Mouse (Mus musculus) kidney, postnatal 14 days (tissue): Measurements from ENCODE around the gene Dnttip2.
"Not testable (repeated sequence)": the region's sequence is repeated elsewhere in the genome, so short reads cannot be mapped to it uniquely, and the experiment has no call there.

Experiments
- DNase-seq: peaks from one replicate; pipeline ENCODE4 v3.0.0; 2022; ENCODE audit warnings: mixed read lengths

Gene Dnttip2

DNA sequence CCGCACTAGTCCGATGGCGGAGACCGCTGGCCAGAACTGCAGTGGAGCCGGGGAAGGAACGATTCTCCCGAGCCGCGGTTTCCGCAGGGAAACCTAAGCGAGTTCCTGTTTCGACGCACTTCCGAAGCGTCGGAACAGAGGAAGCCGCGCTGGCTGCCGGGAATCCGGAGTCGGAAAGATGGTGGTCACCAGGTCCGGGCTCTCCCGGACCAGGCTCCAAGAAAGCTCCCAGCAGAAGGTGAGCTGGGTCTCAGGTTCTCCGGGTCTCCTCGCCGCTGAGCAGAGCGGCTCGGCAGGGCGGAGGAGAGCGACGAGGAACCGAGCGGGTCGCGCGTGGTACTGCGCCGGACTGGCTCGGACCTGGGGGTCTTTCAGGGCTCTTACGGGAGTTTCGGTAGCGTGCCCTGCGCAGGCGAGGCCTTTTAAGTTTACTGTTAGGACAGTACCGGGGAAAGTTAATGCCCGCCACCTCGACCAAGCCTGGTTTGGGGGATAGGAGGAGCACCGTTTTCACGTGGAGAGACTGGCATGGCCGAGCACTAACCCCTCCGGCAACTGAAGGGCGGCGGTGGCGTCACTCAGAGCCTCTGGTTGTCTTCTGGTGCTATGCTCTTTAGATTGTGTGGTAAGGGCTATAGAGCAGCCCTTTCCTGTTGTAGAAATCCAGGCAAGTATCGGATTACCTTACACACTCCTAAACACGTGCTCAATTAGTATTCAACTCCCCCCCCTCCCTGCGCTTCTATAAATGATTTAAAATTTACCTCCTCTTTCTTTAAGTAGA is at the start of gene Dnttip2:
Dnttip2 (plus strand) TSS at position 148 of the 784 bp plus-strand sequence.
- DNase-seq, result peak; percentile 95

DNA sequence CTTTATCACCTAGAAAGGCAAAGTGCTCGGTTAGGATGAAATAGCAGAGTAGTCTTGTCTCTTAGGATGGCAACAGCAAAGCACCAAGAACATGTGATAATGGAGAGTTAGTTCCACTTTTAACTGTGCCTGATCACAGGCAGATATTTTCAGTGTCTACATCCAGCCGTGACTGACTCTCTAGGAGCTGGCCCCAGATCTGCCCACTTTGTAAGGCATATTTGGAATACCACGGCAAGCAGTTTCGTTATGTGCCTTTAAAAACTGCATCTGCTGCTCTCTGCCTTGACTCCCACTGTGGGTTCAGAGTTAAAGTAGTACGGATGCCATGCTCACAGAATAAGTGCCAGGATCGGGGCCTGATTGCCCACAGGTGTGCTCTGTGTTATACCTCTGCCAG is 47.2 kb upstream of the Dnttip2 start:
- not testable (repeated sequence) for DNase-seq

DNA sequence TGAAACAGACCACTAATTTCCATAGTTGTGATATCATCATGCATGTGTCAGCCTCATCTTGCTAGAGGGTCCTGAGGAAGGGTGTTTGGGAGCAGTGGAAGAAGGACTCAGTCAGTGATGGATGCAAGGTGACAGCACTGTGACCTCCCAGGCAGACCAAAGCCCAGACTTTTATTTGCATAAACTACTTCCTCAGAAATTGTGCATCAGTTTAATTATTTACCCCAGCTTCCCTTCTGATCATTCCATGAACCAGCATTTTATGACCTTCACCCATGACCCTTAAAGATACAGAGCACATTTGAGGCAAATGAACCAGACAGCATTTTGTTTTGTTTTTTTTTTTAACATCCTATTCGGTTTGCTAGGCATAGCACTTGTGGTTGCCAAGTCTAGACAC is 38.4 kb upstream of the Dnttip2 start:
- DNase-seq, result no peak

DNA sequence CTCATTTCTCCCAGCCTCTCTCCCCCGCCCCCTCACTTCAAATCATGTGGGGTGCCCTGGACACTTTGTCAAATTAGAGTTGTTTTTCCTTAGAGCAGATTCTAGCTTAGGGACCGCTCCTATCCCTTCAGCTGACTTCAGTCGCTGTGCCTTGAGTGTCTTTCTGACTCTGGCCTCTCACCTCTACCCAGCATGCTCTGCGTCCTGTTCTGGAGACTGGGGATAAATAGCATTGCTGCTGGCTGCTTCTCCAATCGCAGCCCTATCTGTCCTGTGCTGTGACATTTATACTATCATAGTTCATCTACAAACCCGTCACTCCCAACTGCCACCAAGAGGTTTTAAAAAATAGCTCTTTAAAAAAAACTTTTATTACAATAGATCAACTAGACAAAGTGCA is 31.3 kb upstream of the Dnttip2 start:
- no peak for DNase-seq

DNA sequence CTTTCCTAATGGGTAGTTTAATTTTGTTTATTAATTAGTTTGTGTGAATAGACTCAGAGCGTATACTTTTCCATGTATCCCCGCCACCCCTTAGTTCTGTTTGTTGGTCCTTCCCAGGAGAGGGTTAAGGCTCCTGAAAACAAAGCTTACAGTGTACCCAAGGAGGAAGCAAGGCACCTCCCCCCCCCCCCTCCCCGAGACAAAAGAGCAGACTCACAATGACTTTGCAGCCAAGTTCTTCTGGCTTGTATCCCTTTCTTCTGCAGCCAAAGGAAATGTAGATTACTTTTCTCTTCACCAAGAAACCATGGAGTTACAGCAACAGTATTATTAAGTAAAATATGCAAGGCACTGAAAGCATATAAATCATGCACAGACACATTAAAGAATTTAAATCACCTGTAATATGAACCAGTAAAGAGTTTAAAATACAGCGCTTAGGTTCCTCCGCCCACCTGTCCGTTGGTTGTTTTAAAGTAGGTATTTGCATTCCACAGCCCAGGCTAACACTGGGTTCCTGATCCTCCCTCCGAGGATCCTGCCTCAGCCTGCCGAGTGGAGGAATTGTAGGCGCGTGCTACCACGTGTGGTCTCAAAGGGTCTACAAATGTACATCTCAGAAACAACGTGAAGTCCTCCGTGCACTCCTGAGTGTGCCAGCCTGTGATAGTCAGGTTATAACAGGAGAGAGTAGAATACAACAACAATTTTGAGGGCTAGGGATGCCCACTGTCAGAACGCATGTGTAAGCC is 30.6 kb upstream of the Dnttip2 start:
- no peak for DNase-seq

DNA sequence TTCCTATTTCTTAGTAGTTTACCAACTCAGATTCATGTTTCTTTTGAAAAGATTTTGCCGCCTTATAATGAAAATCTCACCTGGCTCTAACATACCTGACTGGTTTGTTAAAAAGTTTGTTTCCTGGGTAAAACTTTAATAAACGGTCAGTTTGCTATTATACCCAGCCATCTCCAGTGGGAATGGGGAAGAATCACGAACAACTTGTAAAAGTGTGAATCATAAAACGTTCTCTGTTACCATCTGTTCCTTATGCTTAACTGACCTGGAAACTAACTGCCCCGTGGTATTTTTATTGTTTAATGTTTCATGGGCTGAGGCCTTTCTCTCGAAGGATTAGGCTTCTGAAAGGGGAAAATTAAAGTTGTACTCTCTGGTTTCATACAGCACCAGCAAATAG is 29.4 kb upstream of the Dnttip2 start:
- DNase-seq, result no peak

DNA sequence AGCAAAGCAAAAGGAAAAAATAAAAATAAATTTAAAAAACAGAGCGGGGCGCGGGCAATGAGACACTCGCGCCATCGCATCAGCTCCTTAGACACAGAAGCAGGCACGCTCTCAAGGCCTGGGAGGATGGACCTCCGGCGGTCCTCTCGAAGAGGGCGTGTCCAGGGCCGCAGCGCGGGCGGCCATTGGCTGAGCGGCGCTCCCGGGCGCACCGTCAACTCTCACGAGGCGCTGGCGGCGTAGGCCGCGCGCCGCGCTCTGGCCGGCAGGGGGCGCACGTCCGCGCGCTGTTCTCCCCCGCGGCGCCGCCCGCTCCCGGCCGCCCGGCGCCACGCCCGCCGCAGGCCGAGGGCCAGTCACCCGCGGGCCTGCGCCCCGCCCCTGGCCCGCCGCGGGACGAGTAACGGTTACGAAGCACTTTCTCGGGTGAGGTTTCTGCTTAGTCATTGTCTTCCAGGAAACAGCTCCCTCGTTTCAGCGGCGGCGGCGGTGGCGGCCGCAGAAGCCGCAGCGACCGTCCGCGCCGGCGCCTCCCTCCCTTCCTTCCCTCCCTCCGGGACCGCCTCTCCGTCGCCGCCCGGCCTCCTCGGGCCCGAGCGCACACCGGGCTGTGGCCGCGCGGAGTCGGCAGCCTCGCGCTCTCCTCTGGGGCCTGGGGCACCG is 28.8 kb upstream of the Dnttip2 start, which contains the start of gene Gclm:
Gclm (plus strand) TSS at position 343 of the 663 bp plus-strand sequence.
- DNase-seq, result peak; percentile 97

DNA sequence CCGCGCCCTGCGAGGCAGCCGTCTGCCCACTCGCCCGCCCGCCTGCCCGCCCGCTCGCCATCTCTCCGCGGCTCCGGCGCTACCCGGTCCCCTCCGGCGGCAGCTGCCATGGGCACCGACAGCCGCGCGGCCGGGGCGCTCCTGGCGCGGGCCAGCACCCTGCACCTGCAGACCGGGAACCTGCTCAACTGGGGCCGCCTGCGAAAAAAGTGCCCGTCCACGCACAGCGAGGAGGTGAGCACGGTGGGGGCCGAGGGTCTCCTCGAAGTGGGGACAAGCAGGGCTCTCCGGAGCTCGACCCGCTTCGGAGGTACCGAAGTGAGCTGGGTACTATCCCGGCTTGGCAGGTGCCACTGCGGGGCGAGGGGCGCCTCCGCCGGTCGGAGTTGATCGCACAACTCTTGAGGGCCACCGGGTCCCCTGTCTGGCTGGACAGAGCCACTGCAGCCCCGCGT is 28.3 kb upstream of the Dnttip2 start:
- peak; percentile 73 for DNase-seq

DNA sequence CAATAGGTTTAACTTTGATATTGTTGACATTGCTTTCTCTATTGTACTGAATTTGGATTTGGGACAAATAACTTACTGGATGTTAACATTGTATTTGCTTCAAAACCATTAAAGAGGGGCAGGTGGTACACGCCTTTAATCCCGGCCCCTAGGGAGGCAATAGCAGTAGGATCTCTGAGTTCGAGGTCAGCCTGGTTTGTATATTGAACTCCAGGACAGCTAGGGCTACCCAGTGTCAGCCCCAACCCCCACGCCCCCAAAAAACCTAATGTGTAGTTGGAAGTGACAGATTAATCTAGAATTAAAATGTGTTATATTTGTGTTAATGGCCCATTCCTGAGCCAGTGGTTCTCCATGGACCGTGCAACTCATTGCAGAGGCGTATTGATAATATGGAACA is 27.8 kb upstream of the Dnttip2 start:
- DNase-seq, result no peak

DNA sequence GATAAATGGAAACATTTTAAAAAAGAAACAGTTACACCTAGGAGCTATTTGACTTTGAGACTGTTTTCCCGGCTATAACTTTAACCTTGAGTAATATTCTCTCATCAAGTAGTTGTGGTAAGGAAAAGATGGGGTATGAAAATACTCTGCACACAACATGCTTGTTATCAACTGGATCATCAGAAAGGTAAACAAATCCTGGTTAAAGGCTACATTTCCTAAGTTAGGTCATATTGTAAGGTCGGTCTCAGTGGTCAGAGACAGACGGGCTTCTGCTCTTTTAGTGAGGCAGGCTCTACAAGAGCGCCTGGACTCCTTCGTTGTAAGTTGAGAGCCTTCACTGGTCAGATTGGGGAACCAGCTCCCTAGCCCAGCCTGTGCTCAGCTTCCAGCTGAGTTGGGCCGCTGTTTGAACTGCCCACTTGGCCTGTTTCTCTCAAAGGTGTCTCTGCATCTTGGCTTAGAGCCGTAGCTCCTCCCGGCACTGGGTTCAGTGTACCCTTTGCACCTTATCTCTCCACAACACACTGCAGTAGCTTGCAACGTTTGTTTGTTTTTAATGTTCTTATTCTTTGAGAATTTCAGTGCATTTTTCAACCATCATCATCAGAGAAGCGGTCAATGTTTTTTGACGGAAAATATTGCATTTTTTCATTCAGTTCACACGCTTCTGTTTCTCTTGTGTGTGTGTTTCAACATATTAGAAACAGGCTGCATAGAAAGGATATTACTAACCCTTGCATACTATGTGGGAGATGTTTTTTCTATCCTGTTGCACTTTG is 27.0 kb upstream of the Dnttip2 start:
- DNase-seq, result peak; percentile 48

DNA sequence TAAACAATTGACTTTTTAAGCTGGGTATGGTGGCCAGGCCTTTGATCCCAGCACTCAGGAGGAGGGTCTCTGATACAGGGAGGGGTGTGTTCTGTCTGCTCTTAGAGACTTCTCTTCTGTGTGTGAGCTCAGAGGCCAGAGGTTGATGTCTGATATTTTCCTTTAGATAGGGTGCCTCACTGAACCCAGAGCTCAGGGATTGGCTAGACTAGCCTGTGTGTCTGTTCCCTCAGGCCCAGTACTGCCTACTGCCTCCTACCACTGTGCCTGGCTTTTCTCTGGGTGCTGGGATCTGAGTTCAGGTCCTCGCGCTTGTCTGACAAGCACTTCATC is 26.5 kb upstream of the Dnttip2 start:
- DNase-seq, result no peak

DNA sequence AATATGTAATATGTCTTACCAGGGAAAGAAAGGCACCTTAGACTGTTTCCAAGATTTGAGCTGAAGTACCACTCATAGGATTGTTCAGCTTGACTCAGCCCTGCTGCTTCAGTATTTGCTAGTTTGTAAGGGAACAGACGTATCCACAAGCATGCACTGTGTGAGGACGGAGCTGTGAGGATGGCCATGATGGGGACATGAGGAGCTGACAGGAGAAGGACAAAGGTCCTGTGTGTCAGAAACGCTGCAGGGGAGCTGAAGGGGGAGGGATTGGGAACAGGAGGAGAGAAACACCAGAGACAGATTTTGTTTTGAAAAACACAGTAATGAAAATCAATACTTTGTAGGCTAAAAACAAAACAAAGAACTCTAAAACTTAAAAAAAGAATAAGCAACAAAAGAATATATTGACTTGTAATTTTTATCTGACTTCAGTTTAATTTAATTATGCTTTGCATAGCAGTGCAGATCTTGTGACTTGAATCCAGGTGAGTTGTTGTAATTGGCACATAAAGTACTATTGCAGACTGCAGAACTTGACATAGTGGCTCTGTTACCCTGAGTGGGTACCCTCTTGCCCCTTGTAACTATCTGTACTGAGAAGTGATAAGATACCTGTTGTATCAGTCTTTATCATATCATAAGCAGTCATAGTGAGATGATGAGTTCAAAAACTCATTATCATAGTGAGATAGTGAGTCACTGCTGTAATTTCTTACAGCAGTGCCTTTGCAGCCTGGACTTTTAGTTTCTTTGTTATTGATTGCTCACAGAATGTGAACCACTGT is 21.5 kb upstream of the Dnttip2 start:
- DNase-seq, result no peak

DNA sequence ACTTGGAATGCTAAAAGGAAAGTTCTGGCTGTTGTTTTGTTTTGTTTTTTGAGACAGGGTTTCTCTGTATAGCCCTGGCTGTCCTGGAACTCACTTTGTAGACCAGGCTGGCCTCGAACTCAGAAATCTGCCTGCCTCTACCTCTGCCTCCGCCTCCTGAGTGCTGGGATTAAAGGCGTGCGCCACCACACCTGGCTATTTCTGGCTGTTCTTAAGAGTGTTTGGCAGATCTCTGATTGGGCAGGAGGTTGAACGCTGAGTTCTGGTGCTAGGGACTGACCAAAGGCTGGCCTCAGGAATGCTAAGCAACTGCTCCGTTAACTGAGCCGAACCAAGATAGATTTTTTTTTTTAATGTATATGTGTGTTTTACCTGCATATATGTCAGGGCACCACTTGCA is 20.1 kb upstream of the Dnttip2 start:
- DNase-seq, result not testable (repeated sequence)

DNA sequence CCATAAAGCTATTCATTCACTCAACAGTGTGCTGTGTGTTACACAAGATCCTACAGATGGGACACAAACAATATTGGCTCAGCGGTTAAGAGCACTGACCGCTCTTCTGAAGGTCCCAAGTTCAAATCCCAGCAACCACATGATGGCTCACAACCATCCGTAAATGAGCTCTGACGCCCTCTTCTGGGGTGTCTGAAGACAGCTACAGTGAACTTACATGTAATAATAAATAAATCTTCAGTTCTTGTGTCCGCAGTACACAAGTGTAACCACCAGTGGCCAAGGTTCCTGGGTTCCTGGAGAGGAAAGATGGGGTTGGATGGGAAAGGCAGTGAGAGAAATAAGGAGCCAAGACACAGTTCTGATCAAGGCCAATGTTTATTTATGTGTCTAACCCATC is 4.2 kb upstream of the Dnttip2 start:
- no peak for DNase-seq

DNA sequence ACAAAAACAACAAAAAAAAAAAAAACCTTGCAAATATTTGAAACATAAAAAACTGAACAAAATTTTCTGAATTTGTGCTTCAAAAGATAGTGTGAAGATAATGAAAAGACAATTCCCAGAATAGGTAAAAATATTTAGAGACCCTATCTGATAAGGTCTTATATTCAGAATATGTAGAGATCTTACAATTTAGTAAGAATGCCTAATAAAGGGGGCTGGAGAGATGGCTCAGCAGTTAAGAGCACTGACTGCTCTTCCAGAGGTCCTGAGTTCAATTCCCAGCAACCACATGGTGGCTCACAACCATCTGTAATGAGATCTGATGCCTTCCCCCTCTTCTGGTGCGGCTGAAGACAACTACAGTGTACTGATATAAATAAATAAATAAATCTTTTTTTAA is 1.6 kb upstream of the Dnttip2 start:
- DNase-seq, result not testable (repeated sequence)

DNA sequence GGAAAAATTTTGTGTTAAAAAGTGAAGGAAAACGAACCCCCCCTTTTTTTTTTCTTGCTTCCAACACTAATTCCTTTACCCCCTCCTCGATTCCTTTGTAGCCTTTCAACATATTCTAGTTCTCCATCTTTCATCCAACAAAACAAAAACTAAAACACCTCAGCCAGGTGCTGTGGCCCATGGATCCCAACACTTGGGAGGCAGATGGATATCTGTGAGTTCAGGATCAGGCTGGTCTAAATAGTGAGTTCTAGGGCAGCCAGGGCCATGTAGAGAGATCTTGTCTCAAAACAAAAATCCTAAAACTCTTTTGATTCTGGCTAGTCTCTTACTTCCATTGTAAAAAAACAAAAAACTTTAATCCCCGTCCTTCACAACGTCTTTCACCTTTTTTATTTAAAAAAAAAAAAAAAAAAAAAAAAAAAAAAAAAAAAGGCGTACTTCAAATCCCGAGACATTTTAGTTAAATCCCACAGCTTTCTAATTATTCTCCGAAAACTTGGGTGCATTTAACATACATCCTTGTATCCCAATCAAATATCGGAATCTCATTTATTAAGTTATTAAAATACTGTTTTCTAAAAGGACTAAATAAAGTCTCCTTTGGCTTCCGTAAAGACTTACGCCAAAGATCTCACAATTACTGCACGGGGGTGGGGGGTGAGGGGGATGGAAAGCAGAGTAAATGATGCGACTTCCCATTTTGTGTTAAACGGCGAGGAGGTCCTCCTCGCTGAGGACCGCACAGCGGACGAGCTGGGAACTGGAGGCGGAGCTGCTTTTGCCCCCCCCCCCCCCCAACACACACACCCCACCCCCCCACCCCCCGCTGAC is 564 bp upstream of the Dnttip2 start:
- no peak for DNase-seq

DNA sequence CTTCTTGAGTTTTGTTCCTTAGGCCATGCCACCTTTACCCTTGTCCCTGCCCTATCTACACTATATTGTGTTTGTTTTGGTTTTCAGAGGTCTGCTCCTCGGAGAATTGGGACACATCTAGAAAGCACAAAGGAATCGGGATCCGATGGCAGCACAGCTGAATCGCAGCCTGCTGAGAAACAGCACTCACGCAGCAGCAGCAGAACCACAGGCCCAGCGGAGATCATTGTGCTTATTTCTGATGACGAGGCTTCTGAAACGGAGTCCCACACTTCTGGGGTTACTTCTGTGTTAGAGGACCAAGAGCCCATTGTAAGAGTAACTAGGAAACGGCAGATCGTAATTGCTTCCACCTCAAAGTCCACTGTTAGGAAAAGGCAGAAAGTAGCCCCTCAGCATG is 923 bp downstream of the Dnttip2 start:
- DNase-seq, result no peak

DNA sequence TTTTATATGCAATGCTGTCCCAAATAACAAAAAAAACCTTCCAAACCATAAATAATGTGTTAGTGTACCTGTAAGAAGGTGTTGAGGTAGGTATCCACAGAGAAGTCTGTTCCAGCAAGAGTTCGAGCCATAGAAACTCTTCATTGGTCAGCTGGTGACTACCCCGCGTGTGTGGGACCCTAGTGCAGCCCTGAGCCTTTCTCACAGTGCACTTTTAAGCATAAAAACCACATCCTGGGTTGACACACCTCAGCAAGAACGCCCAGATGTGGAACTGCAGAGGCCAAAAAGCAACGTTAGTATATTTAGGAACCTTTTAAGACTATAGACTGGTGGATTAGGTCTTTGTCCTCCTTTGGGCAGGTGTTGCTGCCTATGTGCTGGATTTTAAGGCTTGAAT is 13.0 kb downstream of the Dnttip2 start:
- DNase-seq, result no peak

DNA sequence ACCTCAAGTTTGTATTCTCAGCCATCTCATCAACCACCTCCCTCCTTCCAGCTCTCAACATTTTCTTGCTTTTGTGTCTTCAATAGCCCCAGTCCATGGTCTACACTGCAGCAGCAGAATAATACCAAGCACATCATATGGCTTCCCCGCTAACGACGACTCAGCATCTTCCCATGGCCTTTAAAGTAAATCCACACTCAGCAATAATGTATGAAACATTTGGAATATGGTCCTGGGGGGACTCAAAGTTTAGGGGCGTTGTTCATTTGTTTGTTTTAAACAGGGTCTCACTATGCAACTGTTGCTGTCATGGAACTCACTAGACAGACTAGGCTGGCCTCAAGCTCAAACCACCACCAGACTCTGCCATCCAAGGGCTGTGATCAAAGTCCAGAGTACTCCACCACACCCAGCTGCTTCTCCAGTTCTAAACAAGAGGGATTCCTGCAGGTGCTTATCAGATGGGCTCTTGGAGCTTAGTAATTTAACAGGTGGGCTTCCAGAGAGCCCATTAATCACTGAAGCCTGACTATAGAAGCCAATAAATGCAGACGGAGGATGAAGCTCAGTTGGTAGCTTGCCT is 14.5 kb downstream of the Dnttip2 start:
- no peak for DNase-seq

DNA sequence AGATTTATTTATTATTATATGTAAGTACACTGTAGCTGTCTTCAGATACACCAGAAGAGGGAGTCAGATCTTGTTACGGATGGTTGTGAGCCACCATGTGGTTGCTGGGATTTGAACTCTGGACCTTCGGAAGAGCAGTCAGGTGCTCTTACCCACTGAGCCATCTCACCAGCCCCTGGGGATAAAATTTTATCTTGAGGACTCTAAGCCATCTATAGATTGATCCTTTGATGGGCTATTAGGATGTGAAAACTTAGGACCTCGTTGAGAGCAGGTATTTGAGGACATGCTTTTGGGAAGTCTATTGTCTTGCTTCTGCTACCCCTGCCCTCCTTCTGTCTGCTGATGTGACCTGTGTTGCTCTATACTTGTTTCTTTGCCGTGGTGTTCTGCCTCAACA is 15.2 kb downstream of the Dnttip2 start:
- DNase-seq, result not testable (repeated sequence)

DNA sequence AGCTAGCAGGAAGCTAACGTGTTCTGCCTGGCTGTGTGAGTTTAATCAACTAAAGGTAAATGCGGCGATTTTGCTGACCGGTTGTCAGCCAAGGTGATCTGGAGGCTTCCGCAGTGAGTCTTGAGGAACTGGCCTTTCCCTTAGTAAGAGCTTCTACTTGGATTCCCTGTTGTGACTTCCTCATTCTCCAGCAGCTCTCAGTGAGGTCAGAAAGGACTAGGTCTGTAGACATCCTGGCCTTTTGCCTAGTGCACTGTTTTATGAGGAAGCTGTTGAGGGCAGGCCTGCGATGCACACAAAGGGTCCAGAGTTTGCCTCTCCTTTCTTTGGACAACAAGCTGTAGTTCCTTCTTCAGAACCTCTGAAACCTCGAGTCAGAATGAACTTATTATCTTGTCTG is 16.5 kb downstream of the Dnttip2 start:
- peak; percentile 34 for DNase-seq
